Mouse (Mus musculus): ENCODE measurements around the gene Mynn. TPM values are rescaled to one million over a fixed set of nuclear protein-coding genes. Genes with fewer than 3 reads are reported as not detected.

Mynn gene
- polyA plus RNA-seq, 1 experiment from 2014 or later, result 37.5 TPM

DNA sequence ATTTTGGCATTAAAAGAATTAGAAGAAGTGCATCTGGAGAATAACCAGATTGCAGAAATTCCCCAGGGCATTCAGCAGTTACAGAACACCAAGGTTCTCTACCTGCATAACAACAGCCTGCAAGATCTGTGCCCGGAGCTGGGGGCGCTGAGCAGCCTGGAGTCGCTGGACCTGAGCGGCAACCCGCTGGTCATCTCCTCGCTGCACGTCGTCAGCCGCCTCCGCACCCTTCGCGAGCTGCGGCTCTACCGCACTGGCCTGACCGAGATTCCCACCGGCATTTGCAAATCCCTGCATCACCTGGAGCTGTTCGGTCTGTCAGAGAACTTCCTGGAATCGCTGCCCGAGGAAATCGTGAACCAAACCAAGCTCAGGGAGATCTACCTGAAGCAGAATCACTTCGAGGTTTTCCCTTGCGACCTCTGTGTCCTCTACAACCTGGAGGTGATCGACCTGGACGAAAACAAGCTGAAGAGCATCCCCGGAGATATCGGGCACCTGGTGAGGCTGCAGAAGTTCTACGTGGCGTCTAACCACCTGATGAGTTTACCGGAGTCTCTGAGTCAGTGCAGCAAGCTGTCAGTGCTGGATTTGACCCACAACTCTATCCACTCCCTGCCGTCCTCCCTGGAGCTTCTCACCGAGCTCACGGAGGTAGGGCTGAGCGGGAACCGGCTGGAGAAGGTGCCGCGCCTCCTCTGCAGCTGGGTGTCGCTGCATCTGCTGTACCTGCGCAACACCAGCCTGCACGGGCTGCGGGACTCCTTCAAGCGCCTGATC is 48.4 kb downstream of the Mynn start:
- Histone ChIP-seq H3K27ac (ENCODE audit: low read depth, low read length) (no peak overlapping the region), H3K4me1 (ENCODE audit: control insufficient read depth, insufficient read depth, low read length) (peaks cover 11% of the 10 kb centered on the region), H3K9me3 (ENCODE audit: control insufficient read depth, low read length) (no peaks in the 10 kb centered on the region), H3K4me3 (ENCODE audit: low read depth, low read length) (peak overlapping the region; percentile 35), H3K36me3 (ENCODE audit: control insufficient read depth, insufficient read depth, low read length) (no peaks in the 10 kb centered on the region), H3K4me2 (peak overlapping the region; percentile 68), H3K27me3 (ENCODE audit: control insufficient read depth, insufficient read depth, low read length) (peaks cover 22% of the 10 kb centered on the region), H3K9ac (ENCODE audit: low read length) (peak overlapping the region; percentile 38)
- WGBS, result 1% methylated on average over 41 of the region's 41 CpGs
- ATAC-seq (ENCODE audit: low FRiP score), result peak; percentile 43
- DNase-seq (ENCODE audit: low spot score, missing footprints), result peak; percentile 90

DNA sequence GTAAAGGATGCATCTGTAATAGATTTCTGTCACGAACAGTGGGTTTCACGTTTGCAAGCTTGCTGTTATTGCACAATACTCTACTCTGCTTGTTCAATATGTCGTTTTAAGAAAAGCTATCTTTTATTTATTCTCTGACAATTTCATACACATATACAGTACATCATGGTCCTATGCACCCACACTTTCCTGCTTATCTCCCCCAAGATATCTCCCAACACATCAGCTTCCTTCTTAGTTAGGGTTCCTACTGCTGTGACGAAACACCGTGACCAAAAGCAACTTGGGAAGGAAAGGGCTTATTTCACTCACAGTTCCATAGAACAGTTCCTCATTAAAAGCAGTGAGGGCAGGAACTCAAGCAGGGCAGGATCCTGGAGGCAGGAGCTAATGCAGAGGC is 54.1 kb downstream of the Mynn start:
- H3K9ac ChIP-seq (ENCODE audit: low read length), result no peak overlapping the region
- DNase-seq (ENCODE audit: low spot score, missing footprints) (no peak), ATAC-seq (ENCODE audit: low FRiP score) (no peak)
- no peaks in the 10 kb centered on the region for H3K4me1 ChIP-seq (ENCODE audit: control insufficient read depth, insufficient read depth, low read length)
- H3K27me3 ChIP-seq (ENCODE audit: control insufficient read depth, insufficient read depth, low read length), result peaks cover 2% of the 10 kb centered on the region; the same call in 1 of the 2 replicates
- no peak overlapping the region for H3K4me2 ChIP-seq
- no peak overlapping the region for H3K4me3 ChIP-seq (ENCODE audit: low read depth, low read length)
- 88% methylated on average over 5 of the region's 5 CpGs for WGBS
- H3K27ac ChIP-seq (ENCODE audit: low read depth, low read length), result no peak overlapping the region
- H3K9me3 ChIP-seq (ENCODE audit: control insufficient read depth, low read length), result no peaks in the 10 kb centered on the region
- no peaks in the 10 kb centered on the region for H3K36me3 ChIP-seq (ENCODE audit: control insufficient read depth, insufficient read depth, low read length)

- no peak overlapping the region for H3K4me2 ChIP-seq
- no peaks in the 10 kb centered on the region for H3K9me3 ChIP-seq (ENCODE audit: control insufficient read depth, low read length)
- H3K9ac ChIP-seq (ENCODE audit: low read length), result no peak overlapping the region
- H3K36me3 ChIP-seq (ENCODE audit: control insufficient read depth, insufficient read depth, low read length), result no peaks in the 10 kb centered on the region
- H3K4me3 ChIP-seq (ENCODE audit: low read depth, low read length), result no peak overlapping the region
- DNase-seq (ENCODE audit: low spot score, missing footprints) (no peak), ATAC-seq (ENCODE audit: low FRiP score) (no peak)
- WGBS, result 85% methylated on average over 9 of the region's 9 CpGs
- H3K4me1 ChIP-seq (ENCODE audit: control insufficient read depth, insufficient read depth, low read length), result no peaks in the 10 kb centered on the region
- H3K27ac ChIP-seq (ENCODE audit: low read depth, low read length), result no peak overlapping the region
- no peaks in the 10 kb centered on the region for H3K27me3 ChIP-seq (ENCODE audit: control insufficient read depth, insufficient read depth, low read length)
These were observed 56.6 kb downstream of the Mynn start for GRCm38 (mm10) chr3:30658486-30658885.

Other genes starting within 250 kb of the Mynn start
- 32.7 and 37.1 TPM in 2 replicates for gene Mecom, start 54.1 kb upstream of the Mynn start, polyA plus RNA-seq (2014; fragmentation: Nextera tagmentation; extraction: Ambion mirVana)
- gene Actrt3, start 2.1 kb upstream of the Mynn start, polyA plus RNA-seq (2014; fragmentation: Nextera tagmentation; extraction: Ambion mirVana), result 0.15 TPM in 2 replicates
- not detected in 2 replicates for gene Lrriq4, start 42.4 kb downstream of the Mynn start, polyA plus RNA-seq (2014; fragmentation: Nextera tagmentation; extraction: Ambion mirVana)
- gene Lrrc34, start 45.8 kb downstream of the Mynn start, polyA plus RNA-seq (2014; fragmentation: Nextera tagmentation; extraction: Ambion mirVana), result 1.6 and 1.9 TPM in 2 replicates
- not detected in 2 replicates for gene Lrrc31, start 97.8 kb downstream of the Mynn start, polyA plus RNA-seq (2014; fragmentation: Nextera tagmentation; extraction: Ambion mirVana)
- not detected in 2 replicates for gene Samd7, start 144.2 kb downstream of the Mynn start, polyA plus RNA-seq (2014; fragmentation: Nextera tagmentation; extraction: Ambion mirVana)
- gene Sec62, start 190.8 kb downstream of the Mynn start, polyA plus RNA-seq (2014; fragmentation: Nextera tagmentation; extraction: Ambion mirVana), result 73.0 and 75.9 TPM in 2 replicates

All from midbrain, embryonic 11.5 days (tissue).